Mouse (Mus musculus) spleen, adult 2 months (tissue): ENCODE measurements around the gene S100a16.

ENCODE experiments used
- CTCF ChIP-seq: fragments of 200-500 bp; IDR thresholded peaks from 2 replicates; pipeline ENCODE4 v1.5.1; 2011; ENCODE audit warnings: mild to moderate bottlenecking, inconsistent platforms; ENCODE audit not compliant: insufficient read depth, insufficient read length, insufficient replicate concordance; ENCODE audit errors: extremely low read depth
- POLR2A ChIP-seq: fragments of 200-500 bp; IDR thresholded peaks from 2 replicates; pipeline ENCODE4 v1.6.1; 2011; ENCODE audit warnings: low read depth, low read length, inconsistent platforms

GRCm38 (mm10) chr3:90550421-90550790 lies 13.4 kb downstream of the S100a16 start:
- TF ChIP-seq CTCF: no peak
- no peak for TF ChIP-seq POLR2A
